32 mouse cellular contexts compared by ENCODE assay signal in the genomic region with DNA sequence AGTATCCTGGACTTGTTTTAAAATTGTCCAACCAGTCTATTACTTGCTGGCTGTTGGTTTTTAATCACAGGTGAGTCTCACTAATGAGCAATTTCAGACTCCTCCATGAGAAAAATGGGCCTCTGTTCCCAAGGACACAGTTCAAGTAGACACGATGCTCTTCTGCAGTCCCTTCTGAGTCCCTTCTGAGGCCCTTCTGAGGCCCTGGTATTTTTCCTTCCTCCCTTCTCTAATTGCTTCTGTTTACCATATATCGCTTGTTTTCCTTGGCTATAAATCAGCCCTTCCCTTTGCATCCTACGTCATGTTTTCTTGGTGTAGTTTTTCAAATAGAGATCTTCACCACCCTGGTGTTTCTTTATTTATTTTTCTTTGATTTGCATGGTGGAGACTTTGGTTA.
"Had no signal": no experiment of that assay in that cellular context is flagged by ENCODE, and none has a peak within 500 bp of the region (broad histone marks: within the 10 kb centered on the region; RNA-seq: fewer than 3 reads in every experiment).

No protein-coding gene starts in this region.

- H3K4me3 ChIP-seq: heart, adult 2 months; heart, embryonic 10.5 days; heart, embryonic 12.5 days; heart, embryonic 13.5 days; heart, embryonic 15.5 days; hindbrain, embryonic 10.5 days; hindbrain, embryonic 12.5 days; hindbrain, embryonic 13.5 days; hindbrain, embryonic 15.5 days; intestine, embryonic 15.5 days; layer of hippocampus, adult 2 months; left cerebral cortex, adult 2 months had no signal

- H3K9me3 ChIP-seq: heart, embryonic 10.5 days; heart, embryonic 13.5 days; heart, embryonic 15.5 days; hindbrain, embryonic 13.5 days; hindbrain, embryonic 15.5 days; intestine, embryonic 15.5 days had no signal

- ATAC-seq: hindbrain, embryonic 16.5 days; hindbrain, postnatal 0 days; inflammation-experienced regulatory T-cells, adult 6 months; intestine, embryonic 15.5 days; intestine, embryonic 16.5 days; intestine, postnatal 0 days had no signal

- H3K4me2 ChIP-seq: heart, embryonic 11.5 days; heart, embryonic 12.5 days; heart, embryonic 13.5 days; heart, embryonic 15.5 days; hindbrain, embryonic 12.5 days; hindbrain, embryonic 13.5 days; hindbrain, embryonic 14.5 days; hindbrain, embryonic 15.5 days; intestine, embryonic 15.5 days had no signal

- H3K4me1 ChIP-seq: heart, embryonic 10.5 days; heart, embryonic 12.5 days; heart, embryonic 13.5 days; heart, embryonic 15.5 days; hindbrain, embryonic 10.5 days; hindbrain, embryonic 12.5 days; hindbrain, embryonic 13.5 days; hindbrain, embryonic 15.5 days; intestine, embryonic 15.5 days had no signal

- H3K27ac ChIP-seq: heart, adult 2 months; heart, embryonic 10.5 days; heart, embryonic 13.5 days; heart, embryonic 15.5 days; hindbrain, embryonic 10.5 days; hindbrain, embryonic 12.5 days; hindbrain, embryonic 13.5 days; hindbrain, embryonic 14.5 days; hindbrain, embryonic 15.5 days; hindbrain, postnatal 0 days; intestine, embryonic 15.5 days; layer of hippocampus, adult 2 months; left cerebral cortex, adult 2 months had no signal

- DNase-seq: heart, adult 18-20 months; heart, adult 2 months; heart, postnatal 10 days; heart, postnatal 14 days; heart, postnatal 36 days; heart, postnatal 4 days; kidney, adult 11 months; kidney, adult 2 months; kidney, adult 9 months; kidney, postnatal 10 days; kidney, postnatal 25 days; kidney, postnatal 36 days; layer of hippocampus, adult 9-11 months; layer of hippocampus, postnatal 36 days had no signal

- H3K9ac ChIP-seq: heart, embryonic 12.5 days; heart, embryonic 13.5 days; heart, embryonic 15.5 days; hindbrain, embryonic 12.5 days; hindbrain, embryonic 13.5 days; hindbrain, embryonic 14.5 days; hindbrain, embryonic 15.5 days; intestine, embryonic 15.5 days had no signal

- H3K36me3 ChIP-seq: heart, embryonic 10.5 days; heart, embryonic 12.5 days; heart, embryonic 13.5 days; heart, embryonic 15.5 days; hindbrain, embryonic 10.5 days; hindbrain, embryonic 12.5 days; hindbrain, embryonic 13.5 days; hindbrain, embryonic 15.5 days; intestine, embryonic 15.5 days had no signal

- H3K27me3 ChIP-seq: heart, embryonic 12.5 days; heart, embryonic 13.5 days; heart, embryonic 15.5 days; hindbrain, embryonic 12.5 days; hindbrain, embryonic 13.5 days; hindbrain, embryonic 15.5 days; intestine, embryonic 15.5 days had no signal
